Mouse (Mus musculus): ENCODE results near the gene Stkld1.

The Stkld1 gene

GRCm38 (mm10) chr2:26963923-26964723, 30.3 kb downstream of the Stkld1 start, which contains the start of gene Rexo4:
Gene Rexo4, minus strand, starts transcription at chr2:26964386.
- peak; percentile 90 to 92 for DNase-seq

- DNase-seq, result no peak
Observed at GRCm38 (mm10) chr2:26964724-26965370, 31.0 kb downstream of the Stkld1 start.

- no peak for DNase-seq
Observed at GRCm38 (mm10) chr2:26967262-26967661, 33.4 kb downstream of the Stkld1 start.

GRCm38 (mm10) chr2:26973116-26973515, 39.3 kb downstream of the Stkld1 start, which contains the start of gene Adamts13:
Gene Adamts13, plus strand, starts transcription at chr2:26973416.
- DNase-seq, result no peak

- no peak for DNase-seq
Observed at GRCm38 (mm10) chr2:26973960-26974359, 40.1 kb downstream of the Stkld1 start.

GRCm38 (mm10) chr2:26980361-26980760, 46.5 kb downstream of the Stkld1 start:
- peak in 1 of 2 experiments; percentile 46 for DNase-seq

- DNase-seq, result no peak
Observed at GRCm38 (mm10) chr2:26984179-26984578, 50.3 kb downstream of the Stkld1 start.

GRCm38 (mm10) chr2:26984640-26985039, 50.8 kb downstream of the Stkld1 start:
- no peak for DNase-seq

GRCm38 (mm10) chr2:26993936-26994335, 60.1 kb downstream of the Stkld1 start:
- DNase-seq, result no peak

GRCm38 (mm10) chr2:26997498-26997897, 63.7 kb downstream of the Stkld1 start:
- no peak for DNase-seq

GRCm38 (mm10) chr2:26997993-26998392, 64.1 kb downstream of the Stkld1 start:
- DNase-seq, result no peak
